Mouse (Mus musculus) ES-E14 (cell line): ENCODE measurements around the gene Zbtb5. TPM values are rescaled to one million over a fixed set of nuclear protein-coding genes. Genes with fewer than 3 reads are reported as not detected.

Experiments
- DNase-seq: peaks from one replicate; pipeline ENCODE4 v3.0.0-alpha.2; 2013; ENCODE audit warnings: low read depth, low spot score
- H3K27ac ChIP-seq: 2 replicates; pipeline ENCODE4 v1.5.1; 2012; ENCODE audit warnings: low read depth, mild to moderate bottlenecking, low read length, moderate library complexity, mixed read lengths; ENCODE audit not compliant: poor library complexity, insufficient read depth, severe bottlenecking
- H3K36me3 ChIP-seq: 2 replicates; pipeline ENCODE4 v1.6.1; 2012; ENCODE audit warnings: mild to moderate bottlenecking, low read length, moderate library complexity, mixed read lengths; ENCODE audit not compliant: control insufficient read depth, poor library complexity, insufficient read depth, severe bottlenecking
- H3K4me1 ChIP-seq, 2 experiments: fragments of 150-350 bp in 1 of 2; sonication (generic) in 1 of 2; 2 replicates each; pipeline ENCODE4 v1.6.1; 2012; ENCODE audit warnings: low read length in 2 of 2, mild to moderate bottlenecking in 1 of 2, mixed read lengths in 1 of 2; ENCODE audit not compliant: control insufficient read depth in 2 of 2, insufficient read depth in 2 of 2, poor library complexity in 1 of 2
- H3K4me3 ChIP-seq, 2 experiments: fragments of 150-350 bp in 1 of 2; sonication (generic) in 1 of 2; 2 replicates each; pipeline ENCODE4 v1.5.1; 2012; ENCODE audit warnings: low read length in 2 of 2, low read depth in 1 of 2, mild to moderate bottlenecking in 1 of 2, mixed read lengths in 1 of 2; ENCODE audit not compliant: insufficient read depth in 1 of 2, poor library complexity in 1 of 2, severe bottlenecking in 1 of 2
- H3K9ac ChIP-seq: 2 replicates; pipeline ENCODE4 v1.6.1; 2012; ENCODE audit warnings: low read depth, mild to moderate bottlenecking, low read length, mixed read lengths; ENCODE audit not compliant: poor library complexity, insufficient read depth, severe bottlenecking
- H3K9me3 ChIP-seq: fragments of 150-350 bp; sonication (generic); 2 replicates; pipeline ENCODE4 v1.6.1; 2012; ENCODE audit warnings: low read depth, mild to moderate bottlenecking, low read length; ENCODE audit not compliant: control insufficient read depth, insufficient read depth
- CHD2 ChIP-seq: IDR thresholded peaks from 2 replicates; pipeline ENCODE4 v1.6.1; 2014; ENCODE audit warnings: mild to moderate bottlenecking, low read depth, low read length, inconsistent platforms
- HCFC1 ChIP-seq: IDR thresholded peaks from 2 replicates; pipeline ENCODE4 v1.6.1; 2012; ENCODE audit warnings: low read length, inconsistent platforms, borderline replicate concordance; ENCODE audit not compliant: insufficient read depth
- MAFK ChIP-seq: IDR thresholded peaks from 2 replicates; pipeline ENCODE4 v1.6.1; 2014; ENCODE audit warnings: mild to moderate bottlenecking, low read depth, low read length, inconsistent platforms; ENCODE audit not compliant: insufficient read depth
- ZC3H11A ChIP-seq: IDR thresholded peaks from 2 replicates; pipeline ENCODE4 v1.6.1; 2012; ENCODE audit warnings: low read depth, mild to moderate bottlenecking, inconsistent platforms, low read length, borderline replicate concordance
- ZNF384 ChIP-seq: IDR thresholded peaks from 2 replicates; pipeline ENCODE4 v1.6.1; 2012; ENCODE audit warnings: low read depth, low read length, inconsistent platforms
- in situ Hi-C, 2 experiments: fragments of 600-800 bp; cut with MboI; formaldehyde crosslinking; loops; one replicate each; pipeline ENCODE4 v1.15.1; 2025; ENCODE audit warnings: low sequenced_read_pairs in 2 of 2, inconsistent platforms in 1 of 2; ENCODE audit not compliant: unreplicated experiment in 2 of 2
- total RNA-seq: library from RNA; depleted of rRNA; stranded (reverse); fragments of 300-350 nt; gene quantifications from 2 replicates; pipeline ENCODE4 v1.2.3, GENCODE M21; 2012

Zbtb5 gene
- total RNA-seq, 1 experiment: 8.2 TPM

GRCm38 (mm10) chr4:44967402-44967801 lies 44.8 kb downstream of the Zbtb5 start:
- peaks cover 0 to 10% of the 10 kb centered on the region in 2 experiments; a peak in 3 of 4 replicates for H3K4me1 ChIP-seq
- no peak overlapping the region for H3K9ac ChIP-seq
- TF ChIP-seq ZNF384 (no peak), CHD2 (no peak), HCFC1 (no peak), MAFK (no peak), ZC3H11A (no peak)
- in situ Hi-C loops: no loop called here
- no peak overlapping the region for H3K4me3 ChIP-seq
- H3K27ac ChIP-seq: no peak overlapping the region
- no peak for DNase-seq
- H3K36me3 ChIP-seq: no peaks in the 10 kb centered on the region
- no peaks in the 10 kb centered on the region for H3K9me3 ChIP-seq

GRCm38 (mm10) chr4:44965736-44966135 lies 46.5 kb downstream of the Zbtb5 start:
- TF ChIP-seq ZC3H11A (no peak), MAFK (peak; percentile 56), ZNF384 (no peak)
- Histone ChIP-seq H3K27ac (no peak overlapping the region), H3K9ac (no peak overlapping the region), H3K4me3 (no peak overlapping the region), H3K4me1 (peaks cover 0 to 10% of the 10 kb centered on the region in 2 experiments; a peak in 3 of 4 replicates), H3K36me3 (no peaks in the 10 kb centered on the region), H3K9me3 (no peaks in the 10 kb centered on the region)
- in situ Hi-C loops: no loop called here
- DNase-seq: no peak

- in situ Hi-C loops: no loop called here
- Histone ChIP-seq H3K36me3 (no peaks in the 10 kb centered on the region), H3K9me3 (no peaks in the 10 kb centered on the region), H3K4me1 (peaks cover 0 to 8% of the 10 kb centered on the region in 2 experiments; a peak in 3 of 4 replicates), H3K4me3 (no peak overlapping the region), H3K9ac (no peak overlapping the region), H3K27ac (no peak overlapping the region)
- no peak for DNase-seq
- TF ChIP-seq ZNF384 (no peak), MAFK (no peak), CHD2 (no peak), ZC3H11A (no peak)
Measured at GRCm38 (mm10) chr4:44965175-44965574, 47.0 kb downstream of the Zbtb5 start.

- Histone ChIP-seq H3K27ac (no peak overlapping the region), H3K4me1 (peaks cover 0 to 14% of the 10 kb centered on the region in 2 experiments; a peak in 2 of 4 replicates), H3K4me3 (no peak overlapping the region), H3K36me3 (no peaks in the 10 kb centered on the region), H3K9ac (no peak overlapping the region), H3K9me3 (no peaks in the 10 kb centered on the region)
- in situ Hi-C loops: no loop called here
- no peak for DNase-seq
- no peak for TF ChIP-seq CHD2
Measured at GRCm38 (mm10) chr4:44963156-44963555, 49.1 kb downstream of the Zbtb5 start.

- Histone ChIP-seq H3K36me3 (no peaks in the 10 kb centered on the region), H3K9ac (peak overlapping the region; percentile 50; the same call in 1 of the 2 replicates), H3K4me1 (peaks cover 0 to 16% of the 10 kb centered on the region in 2 experiments; a peak in 2 of 4 replicates), H3K4me3 (peak overlapping the region; percentile 18 to 35; a peak in 2 of 4 replicates), H3K27ac (peak overlapping the region; percentile 63), H3K9me3 (no peaks in the 10 kb centered on the region)
- DNase-seq: no peak
- in situ Hi-C loops: no loop called here
- TF ChIP-seq CHD2 (no peak), HCFC1 (no peak), ZC3H11A (no peak), MAFK (no peak), ZNF384 (no peak)
Measured at GRCm38 (mm10) chr4:44959220-44959619, 53.0 kb downstream of the Zbtb5 start.
